Comparison of ENCODE assay signal across 7 mouse cellular contexts in genomic region chr9:107626158-107626843, GRCm38 (mm10). TPM values are rescaled to one million over a fixed set of nuclear protein-coding genes. Genes with fewer than 3 reads are reported as not detected.
DNase-seq lines count a peak whose midpoint lies in the region; ATAC-seq lines count a peak whose summit lies in the region.

No protein-coding gene starts in this region.

- intact Hi-C loops in left cerebral cortex, postnatal 4 days (cut with DNase I): no loop called here
- intact Hi-C loops in left cerebral cortex, postnatal 14 days (cut with DNase I): loop anchor here (2.0 kb wide), 1 partner anchor 18 kb away; no protein-coding TSS in a partner anchor

- H3K27ac ChIP-seq in limb, embryonic 11.5 days (replicated peaks; ENCODE audit: low read depth, low read length): peak overlapping the region; percentile 79
- peak overlapping the region; percentile 96 for H3K27ac ChIP-seq in neural tube, embryonic 12.5 days

- peak; percentile 55 for ATAC-seq in erythroid progenitor cell, adult 5-6 weeks (replicated peaks; ENCODE audit: low FRiP score, poor library complexity, severe bottlenecking)
- ATAC-seq in limb, embryonic 11.5 days (ENCODE audit: insufficient number of reproducible peaks, low FRiP score, low TSS enrichment, low read depth): peak; percentile 11; the same call in 1 of the 2 replicates
- ATAC-seq in neural tube, embryonic 12.5 days (ENCODE audit: low FRiP score, low read depth): peak; percentile 10

- no peaks in the 10 kb centered on the region; the same call in 1 of the 2 replicates for H3K9me3 ChIP-seq in limb, embryonic 11.5 days (ENCODE audit: control insufficient read depth, low read length)
- no peaks in the 10 kb centered on the region for H3K9me3 ChIP-seq in neural tube, embryonic 12.5 days

- H3K4me1 ChIP-seq in limb, embryonic 11.5 days (ENCODE audit: control insufficient read depth, insufficient read depth, low read length): peaks cover 49% of the 10 kb centered on the region
- H3K4me1 ChIP-seq in neural tube, embryonic 12.5 days: peaks cover 69% of the 10 kb centered on the region

- 50% methylated on average over 15 of the region's 15 CpGs for WGBS in limb, embryonic 11.5 days
- WGBS in neural tube, embryonic 12.5 days: 30% methylated on average over 13 of the region's 15 CpGs

- peak overlapping the region; percentile 36; the same call in 1 of the 2 replicates for H3K4me2 ChIP-seq in limb, embryonic 11.5 days (ENCODE audit: low read depth, severe bottlenecking)
- H3K4me2 ChIP-seq in neural tube, embryonic 12.5 days (replicated peaks): peak overlapping the region; percentile 99

- peaks cover 6% of the 10 kb centered on the region; the same call in 1 of the 2 replicates for H3K36me3 ChIP-seq in limb, embryonic 11.5 days (ENCODE audit: control insufficient read depth, insufficient read depth, low read length)
- H3K36me3 ChIP-seq in neural tube, embryonic 12.5 days: peaks cover 36% of the 10 kb centered on the region

- H3K9ac ChIP-seq in limb, embryonic 11.5 days (ENCODE audit: low read length): peak overlapping the region; percentile 71; the same call in 1 of the 2 replicates
- peak overlapping the region; percentile 58 for H3K9ac ChIP-seq in neural tube, embryonic 12.5 days

- H3K4me3 ChIP-seq in limb, embryonic 11.5 days (ENCODE audit: low read depth, low read length): 0 out of 2 replicates have a peak overlapping the region, but pooled peaks have one; percentile 8
- H3K4me3 ChIP-seq in neural tube, embryonic 12.5 days: peak overlapping the region; percentile 3; the same call in 1 of the 2 replicates

- peak; percentile 43 for DNase-seq in right cerebral cortex, postnatal 4 days
- no peak for DNase-seq in right cerebral cortex, postnatal 25 days
- no peak for DNase-seq in limb, embryonic 11.5 days (ENCODE audit: low spot score)
- no peak for DNase-seq in left cerebral cortex, postnatal 4 days
- no peak for DNase-seq in left cerebral cortex, postnatal 14 days (ENCODE audit: low spot score in 2 of 2)

- no peaks in the 10 kb centered on the region for H3K27me3 ChIP-seq in limb, embryonic 11.5 days (ENCODE audit: control insufficient read depth, insufficient read depth, low read length)
- H3K27me3 ChIP-seq in neural tube, embryonic 12.5 days (replicated peaks): no peaks in the 10 kb centered on the region

RNA-seq across cellular contexts. Expression of gene Gnai2, which starts 8.9 kb away (rescaled TPM):
- 382 and 420 TPM in 2 replicates for total RNA-seq in erythroid progenitor cell, adult 5-6 weeks (2015; ENCODE audit: low replicate concordance)
- 334 and 357 TPM in 2 replicates for total RNA-seq in erythroid progenitor cell, adult 5-6 weeks (2017; ENCODE audit: low replicate concordance)
- polyA plus RNA-seq in limb, embryonic 11.5 days (2014; fragmentation: Nextera tagmentation; extraction: Ambion mirVana): 336 and 358 TPM in 2 replicates
- 465 and 488 TPM in 2 replicates for polyA plus RNA-seq in neural tube, embryonic 12.5 days (2016; fragmentation: Nextera tagmentation; extraction: Ambion mirVana)
- 100 to 1,000 TPM; 302 to 303 TPM for total RNA-seq in left cerebral cortex, postnatal 4 days (2021)
- 100 to 1,000 TPM; 205 to 220 TPM for total RNA-seq in left cerebral cortex, postnatal 14 days (2021)

RNA-seq across cellular contexts. Expression of gene Sema3b, which starts 17.3 kb away (rescaled TPM):
- not detected in 2 replicates for total RNA-seq in erythroid progenitor cell, adult 5-6 weeks (2015; ENCODE audit: low replicate concordance)
- not detected in 2 replicates for total RNA-seq in erythroid progenitor cell, adult 5-6 weeks (2017; ENCODE audit: low replicate concordance)
- 3.4 and 3.7 TPM in 2 replicates for polyA plus RNA-seq in limb, embryonic 11.5 days (2014; fragmentation: Nextera tagmentation; extraction: Ambion mirVana)
- 4.7 and 4.8 TPM in 2 replicates for polyA plus RNA-seq in neural tube, embryonic 12.5 days (2016; fragmentation: Nextera tagmentation; extraction: Ambion mirVana)
- 1 to 10 TPM; 3.9 to 5.6 TPM for total RNA-seq in left cerebral cortex, postnatal 4 days (2021)
- 1 to 10 TPM; 3.2 to 3.8 TPM for total RNA-seq in left cerebral cortex, postnatal 14 days (2021)

RNA-seq across cellular contexts. Expression of gene Ifrd2, which starts 38.9 kb away (rescaled TPM):
- total RNA-seq in erythroid progenitor cell, adult 5-6 weeks (2015; ENCODE audit: low replicate concordance): 206 and 249 TPM in 2 replicates
- 122 and 166 TPM in 2 replicates for total RNA-seq in erythroid progenitor cell, adult 5-6 weeks (2017; ENCODE audit: low replicate concordance)
- 47.6 and 49.0 TPM in 2 replicates for polyA plus RNA-seq in limb, embryonic 11.5 days (2014; fragmentation: Nextera tagmentation; extraction: Ambion mirVana)
- polyA plus RNA-seq in neural tube, embryonic 12.5 days (2016; fragmentation: Nextera tagmentation; extraction: Ambion mirVana): 20.6 and 23.3 TPM in 2 replicates
- total RNA-seq in left cerebral cortex, postnatal 4 days (2021): 10 to 100 TPM; 12.5 to 14.5 TPM
- 1 to 10 TPM; 8.9 to 9.7 TPM for total RNA-seq in left cerebral cortex, postnatal 14 days (2021)

RNA-seq across cellular contexts. Expression of gene Slc38a3, which starts 43.0 kb away (rescaled TPM):
- not detected in 2 replicates for total RNA-seq in erythroid progenitor cell, adult 5-6 weeks (2015; ENCODE audit: low replicate concordance)
- not detected in 2 replicates for total RNA-seq in erythroid progenitor cell, adult 5-6 weeks (2017; ENCODE audit: low replicate concordance)
- polyA plus RNA-seq in limb, embryonic 11.5 days (2014; fragmentation: Nextera tagmentation; extraction: Ambion mirVana): 3.4 and 4.1 TPM in 2 replicates
- 12.8 and 14.1 TPM in 2 replicates for polyA plus RNA-seq in neural tube, embryonic 12.5 days (2016; fragmentation: Nextera tagmentation; extraction: Ambion mirVana)
- 10 to 100 TPM; 65.0 to 68.4 TPM for total RNA-seq in left cerebral cortex, postnatal 4 days (2021)
- 10 to 100 TPM; 79.5 to 87.1 TPM for total RNA-seq in left cerebral cortex, postnatal 14 days (2021)

RNA-seq across cellular contexts. Expression of gene Hyal3, which starts 45.7 kb away (rescaled TPM):
- 4.2 and 8.6 TPM in 2 replicates for total RNA-seq in erythroid progenitor cell, adult 5-6 weeks (2015; ENCODE audit: low replicate concordance)
- 0.64 TPM in 1 of 2 replicates, not detected in the other for total RNA-seq in erythroid progenitor cell, adult 5-6 weeks (2017; ENCODE audit: low replicate concordance)
- polyA plus RNA-seq in limb, embryonic 11.5 days (2014; fragmentation: Nextera tagmentation; extraction: Ambion mirVana): 0.54 and 0.57 TPM in 2 replicates
- 0.84 and 1.5 TPM in 2 replicates for polyA plus RNA-seq in neural tube, embryonic 12.5 days (2016; fragmentation: Nextera tagmentation; extraction: Ambion mirVana)
- total RNA-seq in left cerebral cortex, postnatal 4 days (2021): 1 to 10 TPM; 1.5 to 2.1 TPM
- 1 to 10 TPM in 1 of 2 experiments, under 1 TPM in 1; 0.78 to 1.4 TPM for total RNA-seq in left cerebral cortex, postnatal 14 days (2021)

Comparison
In these comparisons a context has a peak if more than half of its experiments do, and no peak if none do; other contexts are left out.
1. RNA of gene Sema3b, which starts 17.3 kb away (total RNA-seq): 3.9 to 5.6 TPM in left cerebral cortex, postnatal 4 days and 3.2 to 3.8 TPM in left cerebral cortex, postnatal 14 days; not detected in erythroid progenitor cell, adult 5-6 weeks; every median in the first group is over 4 times any median in the second.
2. RNA of gene Ifrd2, which starts 38.9 kb away (total RNA-seq): 122 to 249 TPM in erythroid progenitor cell, adult 5-6 weeks; 12.5 to 14.5 TPM in left cerebral cortex, postnatal 4 days and 8.9 to 9.7 TPM in left cerebral cortex, postnatal 14 days; every median in the first group is over 4 times any median in the second.
3. Peak in every context shown above with its lines, with median percentiles within 50 percentile points of each other: ATAC-seq.